Mouse (Mus musculus) frontal cortex, postnatal 25 days (tissue): ENCODE measurements at regions not wholly inside any gene's neighbourhood (a gene's known extent, or its start where the extent isn't known, plus 50 kb on each side); places are given as distances from the start of the nearest gene placed in this dataset.

Source experiments
- DNase-seq, 2 experiments: peaks; one replicate each; pipeline ENCODE4 v3.0.0; 2022; ENCODE audit warnings: low spot score in 2 of 2

- no peak for DNase-seq
These were observed 281.4 kb downstream of the En1 start for GRCm38 (mm10) chr1:120883632-120884031.

DNA sequence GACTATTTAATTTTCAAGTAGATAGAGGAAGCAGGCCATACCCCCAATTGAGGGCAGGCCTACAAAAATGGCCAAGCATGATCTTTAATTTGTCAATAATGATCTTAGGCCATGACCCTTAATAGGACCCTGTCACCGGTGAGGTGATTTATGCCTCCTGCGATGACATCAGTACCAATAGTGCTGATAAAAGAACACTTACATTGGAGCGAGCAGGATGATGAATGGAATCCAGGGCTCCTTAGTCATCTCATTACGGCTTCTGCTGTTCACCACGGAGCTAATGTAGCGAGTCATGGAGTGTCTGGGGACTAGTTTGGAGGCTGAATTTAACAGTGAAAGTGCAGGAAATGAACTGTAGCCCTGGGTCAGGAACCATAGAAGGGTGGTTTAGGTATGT lies 308.6 kb downstream of the En1 start:
- no peak for DNase-seq

GRCm38 (mm10) chr1:120911962-120912670 lies 309.9 kb downstream of the En1 start:
- DNase-seq, result no peak

- DNase-seq, result no peak
These were observed 319.3 kb downstream of the En1 start for GRCm38 (mm10) chr1:120921540-120921939.

DNA sequence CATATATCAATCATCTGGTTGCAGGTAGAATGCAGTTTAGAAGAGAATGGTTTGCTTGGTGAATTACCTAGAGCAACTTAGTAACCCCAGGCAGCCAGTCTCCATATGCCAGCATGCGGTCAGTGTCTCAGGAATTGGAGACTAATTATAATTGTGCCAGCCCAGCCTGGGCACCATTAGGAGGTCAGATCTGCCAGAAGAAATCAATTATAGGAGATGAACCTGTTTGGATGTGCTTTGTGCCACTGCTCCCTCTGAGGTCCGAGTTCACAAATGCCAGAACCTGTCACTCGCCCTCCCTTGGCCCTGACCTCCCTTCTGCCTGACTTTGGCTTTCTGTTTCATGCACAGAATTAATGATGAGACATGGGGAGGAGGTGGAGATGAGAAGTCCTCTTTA lies 323.1 kb downstream of the En1 start:
- no peak for DNase-seq

- DNase-seq, result no peak
These were observed 327.9 kb downstream of the En1 start for GRCm38 (mm10) chr1:120930141-120930540.

GRCm38 (mm10) chr1:120935321-120935720 lies 333.1 kb downstream of the En1 start:
- DNase-seq, result no peak

DNA sequence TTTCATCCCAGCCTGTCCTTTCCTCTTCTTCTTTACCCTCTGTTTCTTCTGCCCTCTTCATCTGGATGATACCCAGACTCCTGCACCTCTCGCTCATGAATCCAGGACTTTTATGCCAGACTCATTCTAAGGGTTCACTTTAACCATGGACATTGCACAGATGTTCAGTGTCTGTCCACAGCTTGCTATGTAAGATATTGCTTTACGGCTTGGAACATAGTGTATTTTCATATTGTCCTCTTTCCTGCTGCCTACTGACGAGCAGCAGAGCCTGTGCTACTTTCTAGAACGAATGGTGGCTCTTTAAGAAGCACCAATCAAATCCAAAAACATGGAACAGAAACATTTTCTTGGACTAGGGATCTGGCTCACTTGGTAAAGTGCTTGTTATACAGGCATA lies 341.5 kb downstream of the En1 start:
- no peak for DNase-seq

DNA sequence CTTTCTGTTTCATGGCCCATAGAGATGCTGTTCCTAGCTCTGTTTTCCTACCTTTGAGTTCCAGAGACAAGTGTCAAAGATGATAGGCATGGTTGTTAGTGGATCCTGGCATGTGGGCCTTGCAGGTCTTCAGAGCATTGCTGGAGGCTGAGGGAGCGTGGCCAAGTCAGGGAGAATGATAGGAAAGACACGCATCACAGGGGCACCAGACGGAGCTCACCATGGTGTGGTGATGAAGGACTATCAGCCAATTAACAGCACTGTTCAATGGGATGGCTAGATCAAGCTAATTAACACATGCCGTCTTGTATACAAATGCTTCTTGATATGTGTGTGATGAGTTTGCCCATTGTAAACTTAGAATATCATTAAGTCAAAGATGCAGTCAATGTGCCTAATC lies 344.1 kb downstream of the En1 start:
- no peak for DNase-seq

DNA sequence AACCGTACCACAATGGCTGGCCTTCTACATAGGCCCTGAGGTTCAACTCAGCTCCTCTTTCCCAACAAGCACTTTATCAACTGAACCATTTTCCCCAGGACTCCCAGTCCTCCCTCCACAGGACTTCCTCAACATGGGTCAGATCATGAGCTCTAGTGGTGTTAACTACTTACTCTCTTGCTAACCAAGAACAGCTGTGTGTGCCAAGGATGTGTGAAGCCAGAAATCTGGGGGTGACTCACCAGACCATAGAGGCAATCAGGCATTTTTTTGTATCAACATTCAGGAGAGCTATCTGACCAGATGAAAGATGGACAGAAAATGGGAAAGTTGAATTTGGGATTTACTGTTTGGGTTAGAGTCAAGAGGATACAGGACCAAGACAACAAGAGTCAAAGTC lies 359.0 kb downstream of the En1 start:
- DNase-seq, result no peak

DNA sequence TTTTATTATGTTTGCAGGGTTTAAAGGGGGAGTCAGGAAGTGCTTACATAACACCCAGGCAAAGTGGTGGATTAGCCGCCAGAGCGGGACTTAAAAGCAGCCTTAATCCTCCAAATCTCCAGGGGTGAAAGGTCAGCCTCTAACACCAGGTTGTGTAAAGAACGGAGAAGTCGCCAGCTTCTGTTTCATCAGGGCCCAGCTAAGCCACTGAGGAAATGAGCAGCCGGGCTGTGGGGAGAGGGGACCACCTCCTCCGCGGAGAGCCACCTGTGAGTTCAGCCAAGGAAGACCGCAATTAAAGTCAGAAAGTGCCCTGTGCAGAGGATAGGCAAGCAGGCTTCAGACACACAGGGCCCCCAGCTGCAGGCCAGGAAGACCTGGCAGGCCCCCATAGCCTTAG lies 359.8 kb downstream of the En1 start:
- DNase-seq, result no peak

- no peak for DNase-seq
These were observed 361.4 kb downstream of the En1 start for GRCm38 (mm10) chr1:120963477-120964178.

DNA sequence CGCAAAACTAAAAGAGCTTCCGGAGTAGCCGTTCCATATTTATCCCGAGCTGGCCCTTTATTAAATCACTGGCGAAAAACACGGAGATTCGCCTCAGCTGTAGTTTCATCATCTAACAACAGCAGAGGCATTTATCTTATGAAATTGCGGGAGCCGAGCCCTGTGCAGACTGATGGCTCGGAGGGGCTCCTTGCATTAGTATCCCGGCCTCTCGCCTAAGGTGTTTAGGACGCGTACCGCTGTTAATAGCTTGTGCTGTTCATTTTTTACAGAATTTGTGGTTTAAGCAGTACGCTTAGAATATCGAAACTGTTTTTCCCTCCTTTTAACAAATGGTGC lies 361.9 kb downstream of the En1 start:
- no peak for DNase-seq

DNA sequence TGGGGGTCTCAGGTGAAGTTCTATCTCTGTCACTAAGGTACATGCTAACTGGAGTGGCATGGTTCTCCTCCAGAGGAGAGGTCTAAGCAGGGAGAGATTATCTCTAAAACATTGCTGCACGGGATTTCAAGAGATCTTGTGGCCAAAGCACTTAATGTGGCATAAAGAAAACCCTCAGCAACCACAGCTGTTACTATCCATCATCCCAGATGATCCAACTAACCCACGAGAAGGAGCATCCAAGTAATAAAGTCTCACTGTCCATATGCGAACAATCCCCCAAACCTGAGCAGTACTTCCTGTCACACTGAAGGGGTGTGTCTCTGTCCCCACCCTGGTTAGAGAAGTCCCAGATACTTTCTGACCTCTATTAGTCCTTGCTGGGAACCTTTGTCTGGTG lies 363.9 kb downstream of the En1 start:
- DNase-seq, result no peak

DNA sequence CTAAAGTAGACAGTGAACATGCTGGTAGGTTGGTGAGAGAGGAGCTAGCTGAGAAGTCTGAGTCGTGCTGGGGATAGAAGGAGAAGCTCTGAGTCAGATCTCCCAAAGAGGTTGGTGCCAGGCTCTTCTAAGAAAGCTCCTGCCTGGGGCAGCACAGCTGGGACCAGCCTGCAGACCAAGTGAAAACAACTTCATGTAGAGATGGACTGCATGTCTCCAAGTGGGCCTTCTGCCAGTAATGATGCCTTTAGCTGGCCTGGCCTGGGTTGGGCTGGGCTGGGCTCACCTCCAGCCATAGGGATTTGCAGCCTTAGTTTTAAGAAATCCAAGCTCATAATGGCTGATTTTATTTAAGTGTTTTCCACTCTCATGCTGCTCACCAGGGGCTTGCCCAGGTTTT lies 357.7 kb downstream of the Insig2 start:
- no peak for DNase-seq

DNA sequence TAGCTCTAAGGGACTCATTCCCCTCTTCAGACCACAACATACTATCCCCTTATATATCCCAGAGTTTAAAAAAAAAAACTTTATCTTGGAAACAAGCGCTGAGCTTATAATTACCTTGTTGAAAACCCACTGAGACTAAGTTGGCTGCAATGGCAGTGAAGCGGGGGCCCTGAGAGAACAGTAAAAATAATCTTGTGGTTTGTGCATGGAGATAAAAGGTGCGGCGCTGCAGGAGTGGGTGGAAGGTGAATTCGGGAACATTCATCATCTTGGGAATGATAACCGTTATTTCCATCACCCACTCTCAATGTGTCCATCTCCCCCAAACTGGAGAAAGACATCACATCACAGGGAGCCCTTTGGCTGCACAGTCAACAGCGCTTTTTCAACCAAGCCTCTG lies 327.9 kb downstream of the Insig2 start:
- no peak for DNase-seq

DNA sequence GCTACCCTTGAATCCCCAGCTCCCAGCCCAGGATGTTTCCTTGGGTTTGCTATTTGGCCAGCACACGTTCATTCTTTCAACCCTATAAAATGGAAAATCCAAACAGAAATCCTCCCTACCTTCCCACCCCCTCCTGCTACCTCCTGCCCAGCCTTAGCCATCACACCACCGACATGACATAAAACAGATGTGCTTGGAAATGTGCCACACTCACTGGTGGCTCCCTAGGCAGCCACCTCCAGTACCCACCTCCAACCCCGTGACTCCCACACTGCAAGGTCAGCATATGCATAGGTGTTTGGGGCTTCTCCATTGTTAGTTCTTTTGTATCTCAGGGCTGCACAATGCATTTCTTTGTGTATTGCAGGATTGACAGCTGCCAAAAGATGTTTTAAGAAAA lies 327.2 kb downstream of the Insig2 start:
- DNase-seq, result no peak

DNA sequence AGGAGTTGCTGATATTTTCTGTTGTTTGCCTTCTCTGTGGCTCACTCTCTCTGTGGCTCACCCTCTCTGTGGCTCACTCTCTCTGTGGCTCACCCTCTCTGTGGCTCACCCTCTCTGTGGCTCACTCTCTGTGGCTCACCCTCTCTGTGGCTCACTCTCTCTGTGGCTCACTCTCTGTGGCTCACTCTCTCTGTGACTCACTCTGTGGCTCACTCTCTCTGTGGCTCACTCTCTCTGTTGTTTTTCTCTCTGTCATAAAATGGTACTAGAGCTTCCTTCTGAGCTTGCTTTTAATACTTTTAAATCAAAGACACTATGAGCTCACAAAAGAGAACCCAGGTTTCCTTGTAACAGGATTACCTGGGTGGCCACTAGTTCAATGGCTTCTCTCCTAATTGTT lies 320.3 kb downstream of the Insig2 start:
- DNase-seq, result no peak

- DNase-seq, result no peak
These were observed 318.4 kb downstream of the Insig2 start for GRCm38 (mm10) chr1:121013839-121014503.

- DNase-seq, result no peak
These were observed 303.0 kb downstream of the Insig2 start for GRCm38 (mm10) chr1:121029375-121029774.

DNA sequence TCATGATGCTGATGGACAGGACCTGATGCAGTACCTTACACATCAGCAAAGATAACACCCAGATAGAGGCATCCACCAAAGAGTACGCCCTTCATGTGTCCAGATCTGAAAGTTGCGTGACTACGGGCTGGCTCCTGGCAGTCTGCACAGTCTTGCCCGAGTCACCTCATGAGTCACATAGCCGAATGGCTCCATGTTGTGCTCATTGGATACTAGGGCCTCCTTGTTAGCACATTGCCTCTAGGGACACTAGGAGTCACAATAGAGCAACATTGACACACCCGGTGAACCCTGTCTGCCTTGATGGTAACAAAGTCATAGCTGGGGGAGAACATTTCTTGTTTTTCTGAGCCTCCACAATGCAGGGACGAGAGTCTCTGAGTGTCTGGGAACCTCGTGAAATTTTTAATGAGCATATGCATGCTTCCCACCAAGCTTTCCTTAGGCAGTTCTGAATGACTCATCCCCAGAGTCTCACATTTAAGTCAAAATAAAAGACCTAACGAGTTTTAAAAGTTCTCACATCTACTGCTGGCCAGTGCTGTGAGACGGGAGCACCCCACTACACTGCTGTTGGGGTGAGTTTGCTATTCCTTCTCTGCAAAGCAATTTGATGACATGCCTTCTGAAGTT lies 297.5 kb downstream of the Insig2 start:
- no peak for DNase-seq

- DNase-seq, result no peak
These were observed 285.8 kb downstream of the Insig2 start for GRCm38 (mm10) chr1:121046581-121046980.

GRCm38 (mm10) chr1:121047406-121047805 lies 285.0 kb downstream of the Insig2 start:
- DNase-seq, result no peak
